In the genomic region with DNA sequence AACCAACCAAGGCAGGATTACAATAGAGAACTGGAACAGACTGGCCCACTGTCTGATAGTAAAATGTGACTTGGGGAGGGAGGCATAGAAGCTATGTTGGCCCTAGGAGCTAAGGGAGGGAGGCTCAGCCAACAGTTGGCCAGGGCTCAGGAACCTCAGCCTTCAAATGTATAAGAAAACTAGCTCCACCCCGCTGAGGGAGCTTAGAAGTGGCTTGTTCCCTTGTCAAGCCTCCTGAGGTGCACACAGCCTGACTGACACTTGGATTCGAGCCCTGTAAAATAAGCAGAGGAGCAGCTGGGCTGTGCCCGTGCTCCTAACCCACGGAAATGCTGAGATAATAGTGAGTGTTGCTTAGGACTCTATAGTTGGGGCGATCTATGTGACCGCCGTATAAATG, we compare ENCODE assay signal across 13 mouse cellular contexts.
A peak's percentile ranks its signal among the peaks of the same experiment; 100 is the strongest.
DNase-seq lines count a peak whose midpoint lies in the region; ATAC-seq and TF ChIP-seq lines count a peak whose summit lies in the region.
"Had no signal": no experiment of that assay in that cellular context is flagged by ENCODE, and none has a peak within 500 bp of the region (broad histone marks: within the 10 kb centered on the region; RNA-seq: fewer than 3 reads in every experiment).

No protein-coding gene starts in this region.

- DNase-seq in heart, postnatal 0 days (ENCODE audit: low spot score): no peak
- DNase-seq in ES-CJ7 (ENCODE audit: low read depth, low spot score) (peak; percentile 10), R1 (ENCODE audit: low read depth, low spot score) (peak; percentile 30)
- DNase-seq in hindbrain, postnatal 0 days (ENCODE audit: low spot score): peak; percentile 69
- DNase-seq in thymus, postnatal 4 days: no peak
- no peak for DNase-seq in spleen, postnatal 4 days (ENCODE audit: low spot score in 2 of 2)
- DNase-seq: adrenal gland, postnatal 25 days; cerebellum, adult 11 months; gastrocnemius, postnatal 36 days; heart, postnatal 4 days; spleen, adult 18-20 months had no signal

- 43% methylated on average over 7 of the region's 7 CpGs for WGBS in heart, postnatal 0 days
- 53% methylated on average over 7 of the region's 7 CpGs for WGBS in heart, embryonic 11.5 days (ENCODE audit: insufficient replicate concordance)
- 29% methylated on average over 7 of the region's 7 CpGs for WGBS in hindbrain, postnatal 0 days

- H3K36me3 ChIP-seq in heart, postnatal 0 days (replicated peaks; ENCODE audit: control insufficient read depth, insufficient read depth, low read length): no peaks in the 10 kb centered on the region
- H3K36me3 ChIP-seq in heart, embryonic 11.5 days (ENCODE audit: control insufficient read depth, insufficient read depth, low read length): no peaks in the 10 kb centered on the region
- H3K36me3 ChIP-seq in hindbrain, postnatal 0 days (ENCODE audit: insufficient read depth, low read length): no peaks in the 10 kb centered on the region
- H3K36me3 ChIP-seq: liver, embryonic 12.5 days had no signal

- no peaks in the 10 kb centered on the region for H3K9me3 ChIP-seq in heart, postnatal 0 days (replicated peaks; ENCODE audit: control insufficient read depth, low read length)
- H3K9me3 ChIP-seq in heart, embryonic 11.5 days (replicated peaks; ENCODE audit: control insufficient read depth, low read length): no peaks in the 10 kb centered on the region
- no peaks in the 10 kb centered on the region for H3K9me3 ChIP-seq in hindbrain, postnatal 0 days (ENCODE audit: low read length)
- H3K9me3 ChIP-seq: liver, embryonic 12.5 days had no signal

- H3K4me1 ChIP-seq in heart, postnatal 0 days (ENCODE audit: control insufficient read depth, insufficient read depth): peaks cover 26% of the 10 kb centered on the region
- peaks cover 10% of the 10 kb centered on the region for H3K4me1 ChIP-seq in heart, embryonic 11.5 days (ENCODE audit: control insufficient read depth, insufficient read depth, low read length)
- H3K4me1 ChIP-seq in hindbrain, postnatal 0 days (ENCODE audit: insufficient read depth, low read length): peaks cover 14% of the 10 kb centered on the region
- H3K4me1 ChIP-seq: liver, embryonic 12.5 days had no signal

- no peak overlapping the region for H3K9ac ChIP-seq in heart, postnatal 0 days (replicated peaks; ENCODE audit: low read depth, low read length)
- H3K9ac ChIP-seq in heart, embryonic 11.5 days (ENCODE audit: low read depth, low read length): no peak overlapping the region
- H3K9ac ChIP-seq in hindbrain, postnatal 0 days (replicated peaks; ENCODE audit: low read length): no peak overlapping the region
- H3K9ac ChIP-seq: liver, embryonic 12.5 days had no signal

- no peak overlapping the region for H3K4me3 ChIP-seq in heart, postnatal 0 days (ENCODE audit: low read depth, low read length)
- H3K4me3 ChIP-seq in heart, embryonic 11.5 days (ENCODE audit: low read depth, low read length): no peak overlapping the region
- H3K4me3 ChIP-seq in hindbrain, postnatal 0 days (ENCODE audit: low read length): no peak overlapping the region
- H3K4me3 ChIP-seq: liver, embryonic 12.5 days had no signal

- no peak for TF ChIP-seq CTCF in heart, postnatal 0 days (IDR thresholded peaks at IDR 0.05; ENCODE audit: low read depth)
- TF ChIP-seq CTCF in hindbrain, postnatal 0 days (IDR thresholded peaks at IDR 0.05; ENCODE audit: low read depth): no peak

- H3K4me2 ChIP-seq in heart, postnatal 0 days (ENCODE audit: low read depth, low read length): no peak overlapping the region
- H3K4me2 ChIP-seq in heart, embryonic 11.5 days: no peak overlapping the region
- H3K4me2 ChIP-seq in hindbrain, postnatal 0 days (ENCODE audit: low read depth, low read length): no peak overlapping the region
- H3K4me2 ChIP-seq: liver, embryonic 12.5 days had no signal

- H3K27ac ChIP-seq in heart, postnatal 0 days (ENCODE audit: low read depth): no peak overlapping the region
- H3K27ac ChIP-seq in heart, embryonic 11.5 days (ENCODE audit: low read depth, low read length): no peak overlapping the region
- peak overlapping the region; percentile 45; the same call in 1 of the 2 replicates for H3K27ac ChIP-seq in hindbrain, postnatal 0 days
- H3K27ac ChIP-seq: liver, embryonic 12.5 days had no signal

- peak; percentile 20; the same call in 1 of the 2 replicates for ATAC-seq in heart, postnatal 0 days (ENCODE audit: insufficient read depth, low read depth)
- no peak for ATAC-seq in heart, embryonic 11.5 days (replicated peaks; ENCODE audit: insufficient number of reproducible peaks, low FRiP score, low TSS enrichment)
- ATAC-seq in hindbrain, postnatal 0 days: peak; percentile 77
- ATAC-seq: liver, embryonic 12.5 days had no signal

- H3K27me3 ChIP-seq in heart, postnatal 0 days (ENCODE audit: control insufficient read depth, insufficient read depth, low read length): no peaks in the 10 kb centered on the region
- no peaks in the 10 kb centered on the region for H3K27me3 ChIP-seq in heart, embryonic 11.5 days (ENCODE audit: control insufficient read depth, insufficient read depth, low read length)
- H3K27me3 ChIP-seq in hindbrain, postnatal 0 days (ENCODE audit: insufficient read depth, low read length): no peaks in the 10 kb centered on the region

- TF ChIP-seq EP300 in heart, postnatal 0 days (IDR thresholded peaks at IDR 0.05; ENCODE audit: low read depth): no peak

Comparison
In these comparisons a context has a peak if more than half of its experiments do, and no peak if none do; other contexts are left out.
1. DNase-seq: peak in ES-CJ7 (single experiment), R1 (single experiment) and hindbrain, postnatal 0 days (single experiment); none in heart, postnatal 0 days (single experiment), thymus, postnatal 4 days (single experiment) and spleen, postnatal 4 days (0 of 2).